Mouse (Mus musculus) intestine, embryonic 14.5 days (tissue): ENCODE data around the gene Stx8. TPM values are rescaled to one million over a fixed set of nuclear protein-coding genes. Genes with fewer than 3 reads are reported as not detected.

Experiments used
- ATAC-seq: fragments of 200-750 bp; cut with Nextera tagmentation; replicated peaks from 2 replicates; pipeline ENCODE4 v1.8.0; 2017; ENCODE audit warnings: low read depth, moderate number of reproducible peaks, moderate TSS enrichment, moderate library complexity; ENCODE audit not compliant: low FRiP score, low TSS enrichment
- DNase-seq: peaks from one replicate; pipeline ENCODE4 v3.0.0-alpha.2; 2018; ENCODE audit warnings: low spot score
- H3K27ac ChIP-seq: fragments of 300-500 bp; sonication (generic); 2 replicates; pipeline ENCODE4 v1.5.1; 2014; ENCODE audit warnings: low read depth, mild to moderate bottlenecking, control low read depth
- H3K27me3 ChIP-seq: fragments of 300-500 bp; sonication (generic); replicated peaks from 2 replicates; pipeline ENCODE4 v1.6.1; 2014; ENCODE audit warnings: low read length, control low read depth; ENCODE audit not compliant: control insufficient read depth, insufficient read depth
- H3K36me3 ChIP-seq: fragments of 300-500 bp; sonication (generic); 2 replicates; pipeline ENCODE4 v1.6.1; 2014; ENCODE audit warnings: low read length, control low read depth; ENCODE audit not compliant: control insufficient read depth, insufficient read depth
- H3K4me1 ChIP-seq: fragments of 300-500 bp; sonication (generic); replicated peaks from 2 replicates; pipeline ENCODE4 v1.6.1; 2014; ENCODE audit warnings: low read length, control low read depth, mixed read lengths; ENCODE audit not compliant: control insufficient read depth, insufficient read depth
- H3K4me2 ChIP-seq: fragments of 300-500 bp; sonication (generic); 2 replicates; pipeline ENCODE4 v1.6.1; 2014; ENCODE audit warnings: low read length
- H3K4me3 ChIP-seq: fragments of 300-500 bp; sonication (generic); 2 replicates; pipeline ENCODE4 v1.5.1; 2014; ENCODE audit warnings: low read depth, low read length, control low read depth, mixed read lengths
- H3K9ac ChIP-seq: fragments of 300-500 bp; sonication (generic); 2 replicates; pipeline ENCODE4 v1.6.1; 2014; ENCODE audit warnings: mild to moderate bottlenecking, low read length
- H3K9me3 ChIP-seq: fragments of 300-500 bp; sonication (generic); 2 replicates; pipeline ENCODE4 v1.6.1; 2016; ENCODE audit warnings: low read length, control low read depth; ENCODE audit not compliant: control insufficient read depth
- WGBS: fragments of 180-500 bp; shearing (Covaris S2); extraction: QIAGEN DNeasy Blood & Tissue Kit; methylation state at CpG from one replicate; pipeline ENCODE4 v1.1.7; 2014; 5-methylcytosine and 5-hydroxymethylcytosine counted together
- polyA plus RNA-seq: library from polyadenylated mRNA; unstranded; fragments of >200 nt; fragmentation: Nextera tagmentation; extraction: Ambion mirVana; gene quantifications from 2 replicates; pipeline ENCODE4 v1.2.1, GENCODE M21; 2014

The Stx8 gene
- polyA plus RNA-seq, 1 experiment from 2014 or later = 51.3 TPM

DNA sequence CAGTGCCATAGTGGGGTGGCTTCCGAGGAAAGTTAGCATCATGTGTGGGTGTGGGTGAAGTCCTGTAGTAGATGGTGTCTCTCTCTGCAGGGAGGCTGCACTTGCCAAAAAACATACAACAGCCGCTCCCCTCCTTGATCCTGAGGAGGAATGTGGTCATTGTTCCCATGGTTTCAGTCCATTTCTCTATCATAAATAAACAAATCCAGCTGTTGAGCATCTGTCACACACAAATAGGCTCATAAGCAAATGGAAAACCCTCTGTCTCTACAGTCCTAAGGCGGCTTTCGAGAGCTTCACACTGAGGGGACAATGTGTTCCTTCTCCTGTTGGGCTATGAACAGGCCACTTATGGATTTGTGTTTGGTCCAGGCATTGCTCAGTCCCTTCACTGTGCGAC, 56.9 kb downstream of the Stx8 start:
- Histone ChIP-seq H3K27me3 (no peaks in the 10 kb centered on the region), H3K27ac (peak overlapping the region; percentile 55), H3K4me2 (no peak overlapping the region), H3K36me3 (no peaks in the 10 kb centered on the region), H3K9ac (no peak overlapping the region), H3K9me3 (no peaks in the 10 kb centered on the region), H3K4me3 (no peak overlapping the region), H3K4me1 (peaks cover 10% of the 10 kb centered on the region)
- WGBS = 55% methylated on average over 5 of the region's 5 CpGs
- DNase-seq = no peak
- ATAC-seq = no peak

DNA sequence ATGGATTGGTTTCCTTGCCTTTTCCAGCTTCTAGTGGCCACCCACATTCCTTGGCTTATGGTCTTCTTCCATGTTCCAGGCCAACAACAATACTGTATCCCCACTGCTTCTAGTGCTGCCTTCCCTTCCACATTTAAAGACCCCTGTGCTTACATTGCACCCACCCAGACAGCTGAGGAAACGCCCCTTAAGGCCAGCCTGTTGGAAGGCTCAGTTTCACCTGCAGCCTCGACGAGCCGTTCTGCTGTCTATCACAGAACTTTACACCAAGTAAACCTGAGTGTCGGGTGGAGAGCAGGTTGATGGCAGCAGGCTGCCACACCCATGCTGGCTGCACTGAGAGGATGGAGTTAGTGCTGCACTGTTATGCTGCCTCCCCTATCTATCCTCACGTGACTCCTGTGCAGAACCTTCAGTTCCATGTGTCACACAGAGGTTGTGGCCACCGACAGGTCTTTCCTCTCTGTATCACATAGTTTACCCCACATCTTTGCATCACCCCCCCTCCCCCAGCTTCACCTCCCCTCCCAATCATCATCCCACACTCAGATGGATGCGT, 57.9 kb downstream of the Stx8 start:
- no peaks in the 10 kb centered on the region for H3K9me3 ChIP-seq

DNA sequence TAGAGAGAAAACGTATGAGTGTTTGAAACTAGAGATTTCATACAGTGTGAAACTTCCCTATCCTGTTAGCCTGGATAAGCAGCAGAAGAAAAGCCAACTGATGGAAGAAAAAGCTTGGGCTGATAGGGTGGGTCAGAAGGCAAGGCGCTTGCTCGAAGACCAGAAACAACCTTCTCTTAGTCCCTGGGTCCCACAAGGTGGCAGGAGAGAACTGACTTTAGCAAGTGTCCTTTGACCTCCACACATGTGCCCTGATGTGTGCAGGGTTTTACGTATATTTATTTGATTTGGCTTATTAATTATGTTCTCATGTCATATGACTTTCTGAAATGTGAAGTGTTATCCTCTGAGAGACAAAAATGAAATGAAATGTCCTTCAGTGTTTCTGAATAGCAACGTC, 60.6 kb downstream of the Stx8 start:
- peaks cover 10% of the 10 kb centered on the region for H3K4me1 ChIP-seq
- WGBS = 87% methylated on average over 5 of the region's 5 CpGs
- no peak overlapping the region for H3K27ac ChIP-seq
- no peak overlapping the region for H3K4me2 ChIP-seq
- no peak overlapping the region for H3K4me3 ChIP-seq
- H3K9ac ChIP-seq = no peak overlapping the region
- H3K27me3 ChIP-seq = no peaks in the 10 kb centered on the region
- H3K36me3 ChIP-seq = no peaks in the 10 kb centered on the region
- no peak for DNase-seq
- no peaks in the 10 kb centered on the region for H3K9me3 ChIP-seq
- no peak for ATAC-seq

More for the DNA sequence above, 57.9 kb downstream of the Stx8 start:
- peaks cover 10% of the 10 kb centered on the region; the same call in 1 of the 2 replicates for H3K4me1 ChIP-seq
- no peak overlapping the region for H3K9ac ChIP-seq
- H3K27me3 ChIP-seq = no peaks in the 10 kb centered on the region
- ATAC-seq (no peak), DNase-seq (no peak)
- H3K4me2 ChIP-seq = no peak overlapping the region
- 46% methylated on average over 8 of the region's 8 CpGs for WGBS
- H3K27ac ChIP-seq = peak overlapping the region; percentile 55; the same call in 1 of the 2 replicates
- H3K36me3 ChIP-seq = no peaks in the 10 kb centered on the region
- H3K4me3 ChIP-seq = no peak overlapping the region

DNA sequence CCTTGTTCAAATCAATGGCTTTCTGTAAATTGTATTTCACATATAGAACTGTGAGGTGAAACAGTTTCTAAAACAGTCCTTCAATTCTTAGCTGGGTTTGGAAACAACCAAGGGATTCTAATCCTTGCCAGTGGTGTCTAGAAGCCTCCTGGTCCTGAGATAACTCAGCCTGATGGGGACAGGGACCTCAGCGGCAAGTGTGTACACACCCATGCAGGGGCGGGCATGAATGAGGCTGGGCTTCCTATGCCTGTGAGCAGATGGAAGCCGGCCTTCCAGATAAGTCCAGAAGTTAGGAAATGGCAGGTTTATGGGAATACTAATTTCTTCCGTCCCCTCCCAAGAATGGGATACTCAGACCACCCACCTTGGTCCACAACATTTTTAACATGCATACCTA, 63.1 kb downstream of the Stx8 start:
- H3K4me3 ChIP-seq = no peak overlapping the region
- DNase-seq (no peak), ATAC-seq (no peak)
- H3K27me3 ChIP-seq = no peaks in the 10 kb centered on the region
- no peaks in the 10 kb centered on the region for H3K36me3 ChIP-seq
- H3K9ac ChIP-seq = no peak overlapping the region
- no peaks in the 10 kb centered on the region; the same call in 1 of the 2 replicates for H3K4me1 ChIP-seq
- H3K27ac ChIP-seq = no peak overlapping the region
- WGBS = 38% methylated on average over 4 of the region's 4 CpGs
- no peaks in the 10 kb centered on the region for H3K9me3 ChIP-seq
- H3K4me2 ChIP-seq = no peak overlapping the region

DNA sequence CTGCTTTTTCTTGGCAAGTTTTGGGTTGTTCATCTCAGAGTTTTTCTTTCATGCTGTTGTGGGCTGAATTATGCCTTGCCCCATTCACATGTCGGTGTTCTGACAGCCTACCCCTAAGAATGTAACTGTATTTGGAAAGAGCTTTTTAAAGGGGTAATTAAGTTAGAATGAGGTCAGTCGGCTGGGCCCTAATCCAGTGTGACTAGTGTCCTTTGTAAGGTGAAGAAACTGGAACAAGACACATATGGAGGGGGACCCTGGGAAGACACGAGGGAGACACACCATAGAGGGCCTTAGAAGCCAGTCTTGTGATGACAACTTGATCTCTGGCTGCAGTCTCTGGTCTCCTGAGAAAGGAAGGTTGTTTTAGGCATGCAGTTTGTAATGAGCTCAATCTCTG, 63.9 kb downstream of the Stx8 start:
- Histone ChIP-seq H3K4me3 (no peak overlapping the region), H3K9ac (no peak overlapping the region), H3K36me3 (no peaks in the 10 kb centered on the region), H3K4me2 (no peak overlapping the region), H3K27ac (no peak overlapping the region), H3K27me3 (no peaks in the 10 kb centered on the region), H3K4me1 (no peaks in the 10 kb centered on the region; the same call in 1 of the 2 replicates), H3K9me3 (no peaks in the 10 kb centered on the region)
- ATAC-seq (no peak), DNase-seq (no peak)
- WGBS = 47% methylated on average over 3 of the region's 3 CpGs

DNA sequence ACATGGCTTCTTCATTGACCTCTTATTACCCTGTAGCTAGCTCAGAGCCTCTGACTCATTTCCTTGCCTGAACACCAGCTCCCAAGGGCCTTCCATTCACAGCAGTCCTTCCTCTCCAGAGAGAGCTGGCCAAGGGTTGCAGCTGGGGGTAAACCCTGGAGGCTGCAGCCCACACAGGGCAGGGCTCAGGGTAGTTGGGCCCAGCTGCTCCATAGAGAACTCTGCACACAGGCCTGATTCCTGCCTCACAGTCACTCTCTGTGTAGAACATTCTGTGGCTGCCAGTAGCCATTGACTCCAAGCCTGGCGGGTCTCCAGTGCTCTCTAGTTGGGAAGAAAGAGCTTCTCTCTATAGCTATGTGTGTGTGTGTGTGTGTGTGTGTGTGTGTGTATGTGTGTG, 64.8 kb downstream of the Stx8 start:
- DNase-seq = no peak
- H3K36me3 ChIP-seq = no peaks in the 10 kb centered on the region
- no peak overlapping the region for H3K27ac ChIP-seq
- H3K27me3 ChIP-seq = no peaks in the 10 kb centered on the region
- no peak overlapping the region for H3K4me3 ChIP-seq
- WGBS = 100% methylated on average over 1 of the region's 1 CpGs
- no peaks in the 10 kb centered on the region for H3K9me3 ChIP-seq
- H3K4me2 ChIP-seq = no peak overlapping the region
- H3K9ac ChIP-seq = no peak overlapping the region
- no peaks in the 10 kb centered on the region; the same call in 1 of the 2 replicates for H3K4me1 ChIP-seq
- ATAC-seq = no peak

DNA sequence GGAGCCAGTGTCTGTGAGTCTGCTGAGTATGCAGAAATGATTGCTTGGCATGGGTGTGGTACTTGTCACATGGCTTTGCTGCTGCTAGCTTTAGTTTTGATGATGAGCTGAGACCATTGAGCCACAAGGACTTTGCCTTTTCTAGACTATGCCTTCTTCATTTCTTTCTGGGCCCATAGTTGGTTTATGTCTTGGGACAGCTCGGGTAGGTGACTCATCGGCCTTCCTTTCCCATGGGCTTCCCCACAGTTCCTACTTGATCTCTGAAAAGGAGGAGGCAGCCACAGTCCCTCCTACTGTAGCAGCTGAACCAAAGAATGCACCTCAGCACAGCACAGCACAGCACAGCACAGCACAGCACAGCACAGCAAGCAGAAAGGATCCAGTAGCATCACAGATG, 66.5 kb downstream of the Stx8 start:
- Histone ChIP-seq H3K27me3 (no peaks in the 10 kb centered on the region), H3K9ac (no peak overlapping the region), H3K9me3 (no peaks in the 10 kb centered on the region), H3K4me3 (no peak overlapping the region), H3K4me2 (no peak overlapping the region), H3K36me3 (no peaks in the 10 kb centered on the region), H3K4me1 (no peaks in the 10 kb centered on the region; the same call in 1 of the 2 replicates), H3K27ac (no peak overlapping the region)
- DNase-seq = no peak
- 67% methylated on average over 2 of the region's 2 CpGs for WGBS
- ATAC-seq = no peak

DNA sequence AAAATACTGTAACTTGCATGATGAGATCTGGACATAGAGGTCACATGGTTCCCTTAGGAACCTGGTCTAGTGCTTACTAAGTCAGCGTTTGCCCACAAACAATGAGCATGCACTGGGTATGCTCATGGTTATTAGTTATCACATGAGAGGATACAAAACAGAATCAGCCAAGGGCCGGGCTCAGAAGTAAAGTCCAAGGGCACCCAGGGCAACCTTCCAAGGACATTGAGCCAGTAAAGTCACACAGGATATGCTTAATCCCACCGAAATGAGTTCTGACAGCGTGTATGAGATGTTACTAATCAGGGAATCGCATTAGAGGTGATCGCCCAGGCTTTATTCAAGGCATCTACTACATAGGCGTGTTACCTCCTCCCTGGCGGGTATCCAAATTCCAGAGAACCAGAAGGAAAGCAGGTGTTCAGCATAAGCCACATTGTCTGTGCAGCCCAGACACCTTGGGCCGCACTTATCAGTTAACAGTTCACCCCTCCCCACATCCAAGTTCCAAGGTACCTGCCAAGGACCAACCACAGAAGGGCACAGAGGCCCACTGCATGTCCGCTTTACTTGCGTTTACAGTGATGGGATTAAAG, 67.4 kb downstream of the Stx8 start:
- Histone ChIP-seq H3K9ac (no peak overlapping the region), H3K4me2 (no peak overlapping the region), H3K4me3 (no peak overlapping the region), H3K9me3 (no peaks in the 10 kb centered on the region), H3K27me3 (no peaks in the 10 kb centered on the region), H3K27ac (no peak overlapping the region), H3K36me3 (no peaks in the 10 kb centered on the region), H3K4me1 (no peaks in the 10 kb centered on the region; the same call in 1 of the 2 replicates)
- WGBS = 86% methylated on average over 11 of the region's 11 CpGs
- DNase-seq (no peak), ATAC-seq (no peak)

DNA sequence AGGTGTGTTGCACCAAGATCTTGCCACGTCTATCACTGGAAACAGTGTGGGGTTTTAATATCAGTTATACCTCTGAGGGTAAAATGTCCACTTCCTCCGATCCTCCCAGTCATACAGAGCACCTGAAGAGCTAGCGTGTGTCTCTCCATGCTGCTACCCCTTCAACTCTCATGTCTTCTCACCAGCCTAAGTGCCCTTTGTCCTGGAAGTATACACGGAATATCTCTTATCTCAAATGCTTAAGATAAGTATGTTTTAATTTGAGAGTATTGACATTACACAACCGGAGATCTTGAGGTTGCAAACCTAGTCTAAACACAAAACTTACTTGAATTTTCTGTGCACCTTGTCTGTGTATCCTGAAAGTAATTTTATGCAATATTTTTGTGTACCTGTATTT, 68.4 kb downstream of the Stx8 start:
- H3K4me1 ChIP-seq = no peaks in the 10 kb centered on the region
- H3K36me3 ChIP-seq = no peaks in the 10 kb centered on the region
- H3K9ac ChIP-seq = no peak overlapping the region
- H3K27me3 ChIP-seq = no peaks in the 10 kb centered on the region
- H3K9me3 ChIP-seq = no peaks in the 10 kb centered on the region
- no peak for ATAC-seq
- no peak overlapping the region for H3K27ac ChIP-seq
- no peak for DNase-seq
- no peak overlapping the region for H3K4me2 ChIP-seq
- 71% methylated on average over 5 of the region's 5 CpGs for whole genome bisulfite sequencing
- H3K4me3 ChIP-seq = no peak overlapping the region
